Mouse (Mus musculus): ENCODE data around the gene Hmgn2. TPM values are rescaled to one million over a fixed set of nuclear protein-coding genes. Genes with fewer than 3 reads are reported as not detected.

The Hmgn2 gene
- 14.6 and 28.9 TPM in 2 replicates for polyA plus RNA-seq (2012; rRNA removed)

DNA sequence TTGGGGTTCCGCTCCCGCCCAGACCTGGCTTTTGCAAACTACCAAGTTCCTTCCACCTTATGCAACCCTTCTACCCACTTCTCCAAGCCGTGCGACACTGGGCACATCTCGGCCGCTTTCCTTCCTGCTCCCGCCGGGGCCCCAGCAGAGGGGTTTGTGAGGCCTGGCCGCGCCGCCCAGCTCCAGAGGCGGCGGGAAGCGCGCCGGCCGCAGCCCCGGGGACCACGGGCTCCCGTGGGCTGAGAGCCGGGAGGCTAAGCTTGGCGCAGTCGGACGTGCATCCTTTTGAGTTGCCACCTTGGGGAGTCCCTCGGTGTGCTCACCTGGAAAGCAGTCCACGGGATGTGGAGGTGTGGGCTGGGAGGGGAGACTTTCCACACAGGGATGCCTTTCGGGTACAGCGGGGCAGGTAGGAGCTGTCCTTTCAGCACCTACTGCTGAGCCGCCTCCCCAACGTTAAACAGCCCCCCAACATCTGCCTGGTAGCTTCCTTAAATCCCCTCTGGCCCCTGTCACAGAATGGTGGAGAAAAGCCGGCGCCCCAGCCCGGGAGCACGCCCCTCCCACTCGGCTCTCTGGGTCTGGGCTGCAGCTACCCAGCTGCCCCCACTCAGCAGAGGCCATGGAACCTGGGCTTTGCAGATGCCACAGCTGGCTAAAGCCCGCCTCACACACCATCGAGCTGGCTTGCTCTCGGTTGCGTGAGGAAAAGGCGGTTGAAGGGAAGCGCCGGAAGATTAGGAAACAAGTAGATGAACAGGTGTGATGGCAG is at the start of gene Hmgn2:
Hmgn2 (minus strand) TSS at position 501 of the 772 bp plus-strand sequence.
- under 1% methylated on average over 40 of the region's 42 CpGs for WGBS
- TF ChIP-seq POLR2A (IDR thresholded peaks at IDR 0.05; ENCODE audit: borderline replicate concordance, extremely low read depth, low read depth, low read length) (peak; percentile 4; the same call in 1 of the 2 replicates), CTCF (IDR thresholded peaks at IDR 0.05; ENCODE audit: insufficient read depth, low read length) (no peak)
- peaks cover 5% of the 10 kb centered on the region; the same call in 1 of the 2 replicates for H3K4me1 ChIP-seq (ENCODE audit: control insufficient read depth, insufficient read depth, low read length)

GRCm38 (mm10) chr4:134017201-134017865 is 48.9 kb upstream of the Hmgn2 start:
- TF ChIP-seq POLR2A (IDR thresholded peaks at IDR 0.05; ENCODE audit: borderline replicate concordance, extremely low read depth, low read depth, low read length) (no peak), CTCF (IDR thresholded peaks at IDR 0.05; ENCODE audit: insufficient read depth, low read length) (no peak)
- H3K4me1 ChIP-seq (ENCODE audit: control insufficient read depth, insufficient read depth, low read length), result no peaks in the 10 kb centered on the region
- 5% methylated on average over 21 of the region's 21 CpGs for WGBS
- no peak for DNase-seq
- no peak overlapping the region for H3K4me3 ChIP-seq (replicated peaks; ENCODE audit: extremely low read depth, low read depth, low read length)

More for the DNA sequence above, at the start of gene Hmgn2:
- no peak for DNase-seq
- H3K4me3 ChIP-seq (replicated peaks; ENCODE audit: extremely low read depth, low read depth, low read length), result peak within 1 kb of the TSS; percentile 79

DNA sequence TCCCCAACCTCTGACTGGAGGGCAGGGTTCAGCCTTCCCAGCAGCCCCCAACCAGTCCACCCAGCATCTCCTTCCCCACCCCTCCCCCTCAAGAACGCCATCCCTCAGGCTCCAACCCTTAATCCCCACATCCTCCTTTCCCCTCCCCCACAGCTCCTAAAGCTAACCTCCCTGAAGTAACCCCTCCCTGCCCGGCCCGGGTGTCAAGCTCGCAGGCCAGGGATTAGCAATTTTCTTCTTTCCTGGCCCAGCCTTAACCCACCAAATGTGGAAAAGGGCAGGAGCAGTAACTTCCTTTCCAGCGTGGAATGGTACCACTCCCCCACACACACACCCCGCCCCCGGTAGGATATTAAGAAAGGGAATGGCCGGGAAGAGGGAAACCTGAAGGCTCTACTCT is 48.3 kb upstream of the Hmgn2 start:
- no peak for TF ChIP-seq POLR2A (IDR thresholded peaks at IDR 0.05; ENCODE audit: borderline replicate concordance, extremely low read depth, low read depth, low read length)
- no peak for TF ChIP-seq CTCF (IDR thresholded peaks at IDR 0.05; ENCODE audit: insufficient read depth, low read length)
- Histone ChIP-seq H3K4me1 (ENCODE audit: control insufficient read depth, insufficient read depth, low read length) (no peaks in the 10 kb centered on the region), H3K4me3 (replicated peaks; ENCODE audit: extremely low read depth, low read depth, low read length) (no peak overlapping the region)
- no peak for DNase-seq
- WGBS, result 10% methylated on average over 8 of the region's 8 CpGs

- Histone ChIP-seq H3K4me1 (ENCODE audit: control insufficient read depth, insufficient read depth, low read length) (no peaks in the 10 kb centered on the region), H3K4me3 (replicated peaks; ENCODE audit: extremely low read depth, low read depth, low read length) (no peak overlapping the region)
- 17% methylated on average over 7 of the region's 7 CpGs for WGBS
- TF ChIP-seq CTCF (IDR thresholded peaks at IDR 0.05; ENCODE audit: insufficient read depth, low read length) (no peak), POLR2A (IDR thresholded peaks at IDR 0.05; ENCODE audit: borderline replicate concordance, extremely low read depth, low read depth, low read length) (no peak)
- DNase-seq, result no peak
Observed at GRCm38 (mm10) chr4:134016208-134016607, 47.8 kb upstream of the Hmgn2 start.

DNA sequence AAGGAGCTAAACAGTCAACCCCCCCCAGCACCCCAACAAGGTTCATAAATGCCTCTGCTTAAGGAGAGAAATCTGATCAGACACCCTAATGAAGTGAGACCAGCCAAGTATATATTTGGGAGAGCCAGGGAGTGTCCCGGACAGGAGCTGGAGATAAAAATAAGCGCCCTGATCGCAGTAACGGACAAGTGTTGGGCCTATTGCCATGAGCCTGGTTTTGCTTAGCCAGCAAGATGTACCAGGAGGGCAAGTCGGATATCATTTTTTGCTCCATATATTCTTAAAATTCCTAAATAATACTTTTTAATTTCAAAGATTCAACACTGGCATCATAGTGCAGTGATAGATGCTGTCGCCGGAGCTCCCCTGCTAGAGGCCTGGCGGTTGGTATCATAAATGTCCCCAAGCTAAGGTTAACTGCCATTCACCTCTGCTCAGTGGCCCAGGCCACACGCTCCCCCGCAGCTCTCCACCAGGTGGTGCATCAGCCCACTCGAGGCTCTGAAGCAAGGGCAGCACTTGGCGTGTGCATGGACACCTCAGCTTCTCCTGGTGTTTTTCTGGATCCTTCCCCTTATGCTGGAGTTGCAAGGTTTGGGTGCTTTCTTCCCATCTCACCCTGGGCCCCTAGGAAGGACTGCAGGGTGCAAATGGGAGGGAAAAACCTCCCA is 44.5 kb upstream of the Hmgn2 start:
- H3K4me1 ChIP-seq (ENCODE audit: control insufficient read depth, insufficient read depth, low read length), result no peaks in the 10 kb centered on the region
- DNase-seq, result no peak
- H3K4me3 ChIP-seq (replicated peaks; ENCODE audit: extremely low read depth, low read depth, low read length), result no peak overlapping the region
- TF ChIP-seq CTCF (IDR thresholded peaks at IDR 0.05; ENCODE audit: insufficient read depth, low read length), result no peak
- no peak for TF ChIP-seq POLR2A (IDR thresholded peaks at IDR 0.05; ENCODE audit: borderline replicate concordance, extremely low read depth, low read depth, low read length)
- 50% methylated on average over 12 of the region's 12 CpGs for WGBS

DNA sequence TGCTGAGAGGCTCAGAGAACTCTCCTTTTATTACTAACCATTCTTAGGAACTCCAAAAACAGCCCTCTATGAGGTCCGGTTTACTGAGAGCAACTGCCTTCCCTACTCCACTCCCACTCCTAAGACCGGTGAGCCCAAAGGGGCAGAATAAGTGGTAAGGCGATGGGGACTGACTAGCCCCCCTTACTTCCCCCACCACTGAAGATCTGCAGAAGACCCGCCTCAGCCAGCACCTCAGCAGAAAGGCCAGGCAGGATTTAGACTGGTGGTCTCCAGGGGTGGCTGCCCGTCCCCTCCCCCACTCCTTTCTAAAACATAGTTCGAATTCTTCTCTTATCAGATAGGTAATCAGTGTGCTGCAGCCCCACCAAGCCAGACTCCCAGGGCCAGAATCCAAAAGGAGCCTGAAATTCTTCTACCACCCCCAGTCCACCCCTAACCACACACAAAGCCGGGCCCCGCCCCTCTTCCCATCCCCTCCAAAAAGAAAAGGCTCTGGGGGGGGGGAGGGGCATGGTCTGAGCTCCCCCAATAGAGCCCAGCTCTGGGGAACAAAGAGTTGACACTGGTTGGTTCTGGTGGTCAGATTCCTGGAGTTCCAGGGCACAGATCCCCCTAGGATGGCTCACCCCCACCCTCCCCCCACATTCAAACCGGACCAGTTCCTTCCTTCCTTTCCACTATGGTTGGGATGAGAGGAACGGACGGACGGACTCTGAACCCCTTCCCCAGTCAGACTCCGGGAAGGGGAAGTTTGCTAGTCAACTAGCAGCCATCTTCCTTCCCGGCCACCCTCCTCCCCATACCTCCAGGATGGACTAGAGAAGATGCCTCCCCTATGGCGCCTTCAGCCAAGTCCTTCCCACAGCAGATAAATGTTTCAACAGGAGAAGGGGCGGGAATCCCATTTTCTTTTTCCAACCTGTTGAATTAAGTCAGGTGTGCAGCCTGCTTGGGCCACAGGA is 43.3 kb upstream of the Hmgn2 start:
- no peak for DNase-seq
- 7% methylated on average over 16 of the region's 16 CpGs for WGBS
- Histone ChIP-seq H3K4me1 (ENCODE audit: control insufficient read depth, insufficient read depth, low read length) (no peaks in the 10 kb centered on the region), H3K4me3 (replicated peaks; ENCODE audit: extremely low read depth, low read depth, low read length) (no peak overlapping the region)
- TF ChIP-seq POLR2A (IDR thresholded peaks at IDR 0.05; ENCODE audit: borderline replicate concordance, extremely low read depth, low read depth, low read length) (no peak), CTCF (IDR thresholded peaks at IDR 0.05; ENCODE audit: insufficient read depth, low read length) (no peak)

- no peak for TF ChIP-seq POLR2A (IDR thresholded peaks at IDR 0.05; ENCODE audit: borderline replicate concordance, extremely low read depth, low read depth, low read length)
- TF ChIP-seq CTCF (IDR thresholded peaks at IDR 0.05; ENCODE audit: insufficient read depth, low read length), result no peak
- H3K4me3 ChIP-seq (replicated peaks; ENCODE audit: extremely low read depth, low read depth, low read length), result no peak overlapping the region
- no peak for DNase-seq
- peaks cover 1% of the 10 kb centered on the region; the same call in 1 of the 2 replicates for H3K4me1 ChIP-seq (ENCODE audit: control insufficient read depth, insufficient read depth, low read length)
- 53% methylated on average over 6 of the region's 6 CpGs for WGBS
Observed at GRCm38 (mm10) chr4:134009709-134010108, 41.3 kb upstream of the Hmgn2 start.

- TF ChIP-seq POLR2A (IDR thresholded peaks at IDR 0.05; ENCODE audit: borderline replicate concordance, extremely low read depth, low read depth, low read length), result no peak
- no peak for DNase-seq
- peaks cover 4% of the 10 kb centered on the region; the same call in 1 of the 2 replicates for H3K4me1 ChIP-seq (ENCODE audit: control insufficient read depth, insufficient read depth, low read length)
- H3K4me3 ChIP-seq (replicated peaks; ENCODE audit: extremely low read depth, low read depth, low read length), result no peak overlapping the region
- WGBS, result 83% methylated on average over 3 of the region's 3 CpGs
Observed at GRCm38 (mm10) chr4:134006845-134007244, 38.4 kb upstream of the Hmgn2 start.
